ENCODE assay signal across 12 mouse cellular contexts in genomic region chr19:4590025-4590424, GRCm38 (mm10). TPM values are rescaled to one million over a fixed set of nuclear protein-coding genes. Genes with fewer than 3 reads are reported as not detected.
DNase-seq lines count a peak whose midpoint lies in the region; ATAC-seq and TF ChIP-seq lines count a peak whose summit lies in the region.
"Had no signal": no experiment of that assay in that cellular context is flagged by ENCODE, and none has a peak within 500 bp of the region (broad histone marks: within the 10 kb centered on the region; RNA-seq: fewer than 3 reads in every experiment).

No protein-coding gene starts in this region.

- no peak for TF ChIP-seq CTCF in small intestine, adult 2 months (IDR thresholded peaks at IDR 0.05; ENCODE audit: extremely low read depth, insufficient read length, insufficient replicate concordance, low read depth, low read length)

- no peaks in the 10 kb centered on the region for H3K4me1 ChIP-seq in embryonic facial prominence, embryonic 14.5 days (ENCODE audit: control insufficient read depth, insufficient read depth, low read length)
- H3K4me1 ChIP-seq in embryonic facial prominence, embryonic 10.5 days: no peaks in the 10 kb centered on the region
- H3K4me1 ChIP-seq in small intestine, adult 2 months (ENCODE audit: control insufficient read depth, insufficient read depth, insufficient read length, low read length): peaks cover 4% of the 10 kb centered on the region
- H3K4me1 ChIP-seq: embryonic facial prominence, embryonic 15.5 days; limb, embryonic 15.5 days had no signal

- no peaks in the 10 kb centered on the region for H3K36me3 ChIP-seq in embryonic facial prominence, embryonic 14.5 days (ENCODE audit: control insufficient read depth, insufficient read depth, low read length)
- H3K36me3 ChIP-seq in embryonic facial prominence, embryonic 10.5 days (replicated peaks): no peaks in the 10 kb centered on the region
- H3K36me3 ChIP-seq in small intestine, adult 2 months (ENCODE audit: control insufficient read depth, insufficient read depth, low read length): no peaks in the 10 kb centered on the region
- H3K36me3 ChIP-seq: embryonic facial prominence, embryonic 15.5 days; limb, embryonic 15.5 days had no signal

- H3K9ac ChIP-seq in embryonic facial prominence, embryonic 14.5 days (ENCODE audit: low read depth, low read length): no peak overlapping the region
- H3K9ac ChIP-seq: embryonic facial prominence, embryonic 15.5 days; limb, embryonic 15.5 days had no signal

- no peaks in the 10 kb centered on the region for H3K9me3 ChIP-seq in embryonic facial prominence, embryonic 14.5 days (ENCODE audit: control insufficient read depth, low read length)
- no peaks in the 10 kb centered on the region for H3K9me3 ChIP-seq in embryonic facial prominence, embryonic 10.5 days
- H3K9me3 ChIP-seq: embryonic facial prominence, embryonic 15.5 days; limb, embryonic 15.5 days had no signal

- no peak overlapping the region for H3K4me3 ChIP-seq in embryonic facial prominence, embryonic 14.5 days (ENCODE audit: low read depth, low read length)
- H3K4me3 ChIP-seq in embryonic facial prominence, embryonic 10.5 days: no peak overlapping the region
- no peak overlapping the region for H3K4me3 ChIP-seq in small intestine, adult 2 months (ENCODE audit: low read depth, low read length)
- H3K4me3 ChIP-seq: embryonic facial prominence, embryonic 15.5 days; limb, embryonic 15.5 days had no signal

- no peak overlapping the region for H3K4me2 ChIP-seq in embryonic facial prominence, embryonic 14.5 days (ENCODE audit: low read depth, low read length)
- H3K4me2 ChIP-seq: embryonic facial prominence, embryonic 15.5 days; limb, embryonic 15.5 days had no signal

- no peak for ATAC-seq in embryonic facial prominence, embryonic 14.5 days (ENCODE audit: low read depth)

- peak; percentile 63 for DNase-seq in embryonic facial prominence, embryonic 14.5 days (ENCODE audit: low spot score)
- no peak for DNase-seq in embryonic facial prominence, embryonic 10.5 days (ENCODE audit: low spot score)
- DNase-seq in 3T3-L1 (ENCODE audit: low read depth, low spot score): peak; percentile 24
- peak; percentile 62 for DNase-seq in gonadal fat pad, adult 2 months (ENCODE audit: low read depth)
- no peak for DNase-seq in ovary, adult 18-20 months (ENCODE audit: low spot score)
- DNase-seq in left cerebral cortex, adult 11 months (ENCODE audit: low spot score): no peak
- DNase-seq in B cell, adult 2 months: no peak
- DNase-seq: layer of hippocampus, postnatal 36 days; retina, postnatal 1 day had no signal

- no peaks in the 10 kb centered on the region for H3K27me3 ChIP-seq in embryonic facial prominence, embryonic 14.5 days (replicated peaks; ENCODE audit: control insufficient read depth, insufficient read depth, low read length)
- 0 out of 2 replicates have a peak, but pooled peaks cover 3% of the 10 kb centered on the region for H3K27me3 ChIP-seq in embryonic facial prominence, embryonic 10.5 days (replicated peaks; ENCODE audit: low read depth, poor library complexity, severe bottlenecking)
- no peaks in the 10 kb centered on the region for H3K27me3 ChIP-seq in small intestine, adult 2 months (ENCODE audit: control insufficient read depth, insufficient read depth, low read length)
- H3K27me3 ChIP-seq: embryonic facial prominence, embryonic 15.5 days; limb, embryonic 15.5 days had no signal

- WGBS in embryonic facial prominence, embryonic 14.5 days: 65% methylated on average over 3 of the region's 3 CpGs
- WGBS in embryonic facial prominence, embryonic 10.5 days: 92% methylated on average over 3 of the region's 3 CpGs
- 33% methylated on average over 3 of the region's 3 CpGs for WGBS in small intestine, adult 2 months

- no peak for TF ChIP-seq POLR2A in small intestine, adult 2 months (IDR thresholded peaks at IDR 0.05; ENCODE audit: low read depth, low read length)

- H3K27ac ChIP-seq in embryonic facial prominence, embryonic 14.5 days (replicated peaks; ENCODE audit: low read depth, low read length): no peak overlapping the region
- no peak overlapping the region for H3K27ac ChIP-seq in embryonic facial prominence, embryonic 10.5 days (replicated peaks)
- H3K27ac ChIP-seq in small intestine, adult 2 months (ENCODE audit: insufficient read depth, low read depth, low read length): 0 out of 2 replicates have a peak overlapping the region, but pooled peaks have one; percentile 16
- H3K27ac ChIP-seq: embryonic facial prominence, embryonic 15.5 days; limb, embryonic 15.5 days had no signal

RNA-seq across cellular contexts. Expression of gene Lrfn4, which starts 25.4 kb away (rescaled TPM):
- 7.4 and 9.7 TPM in 2 replicates for polyA plus RNA-seq in embryonic facial prominence, embryonic 14.5 days (2014; fragmentation: Nextera tagmentation; extraction: Ambion mirVana)
- polyA plus RNA-seq in embryonic facial prominence, embryonic 10.5 days (2016; fragmentation: Nextera tagmentation; extraction: Ambion mirVana): 6.8 TPM in 2 replicates
- polyA plus RNA-seq in gonadal fat pad, adult 2 months (2012; rRNA removed): 10.1 and 11.0 TPM in 2 replicates
- 9.8 and 12.0 TPM in 2 replicates for polyA plus RNA-seq in small intestine, adult 2 months (2012; rRNA removed)

RNA-seq across cellular contexts. Expression of gene Rce1, which starts 35.4 kb away (rescaled TPM):
- polyA plus RNA-seq in embryonic facial prominence, embryonic 14.5 days (2014; fragmentation: Nextera tagmentation; extraction: Ambion mirVana): 52.1 and 62.8 TPM in 2 replicates
- polyA plus RNA-seq in embryonic facial prominence, embryonic 10.5 days (2016; fragmentation: Nextera tagmentation; extraction: Ambion mirVana): 75.5 and 82.9 TPM in 2 replicates
- 86.0 and 90.7 TPM in 2 replicates for polyA plus RNA-seq in gonadal fat pad, adult 2 months (2012; rRNA removed)
- polyA plus RNA-seq in small intestine, adult 2 months (2012; rRNA removed): 55.1 and 97.5 TPM in 2 replicates

Comparison
In these comparisons a context has a peak if more than half of its experiments do, and no peak if none do; other contexts are left out.
1. DNase-seq: peak in embryonic facial prominence, embryonic 14.5 days (single experiment), 3T3-L1 (single experiment) and gonadal fat pad, adult 2 months (single experiment); none in embryonic facial prominence, embryonic 10.5 days (single experiment), ovary, adult 18-20 months (single experiment), left cerebral cortex, adult 11 months (single experiment) and B cell, adult 2 months (0 of 2).